Mouse (Mus musculus) intestine, postnatal 0 days (tissue): Measurements from ENCODE around the gene Pmepa1. TPM values are rescaled to one million over a fixed set of nuclear protein-coding genes. Genes with fewer than 3 reads are reported as not detected.
A peak's percentile ranks its signal among the peaks of the same experiment; 100 is the strongest.

Source experiments
- ATAC-seq: fragments of 200-750 bp; cut with Nextera tagmentation; 2 replicates; pipeline ENCODE4 v1.8.0; 2017; ENCODE audit warnings: mild to moderate bottlenecking, moderate TSS enrichment, moderate library complexity
- H3K27ac ChIP-seq: fragments of 300-500 bp; sonication (generic); 2 replicates; pipeline ENCODE4 v1.5.1; 2014; ENCODE audit warnings: mild to moderate bottlenecking, low read depth, low read length, moderate library complexity
- H3K27me3 ChIP-seq: fragments of 300-500 bp; sonication (generic); replicated peaks from 2 replicates; pipeline ENCODE4 v1.6.1; 2014; ENCODE audit warnings: low read length, mixed read lengths; ENCODE audit not compliant: control insufficient read depth, insufficient read depth
- H3K36me3 ChIP-seq: fragments of 300-500 bp; sonication (generic); 2 replicates; pipeline ENCODE4 v1.6.1; 2014; ENCODE audit warnings: mild to moderate bottlenecking, moderate library complexity; ENCODE audit not compliant: control insufficient read depth, insufficient read depth
- H3K4me1 ChIP-seq: fragments of 300-500 bp; sonication (generic); replicated peaks from 2 replicates; pipeline ENCODE4 v1.6.1; 2014; ENCODE audit warnings: antibody characterized with exemption, low read length, mixed read lengths; ENCODE audit not compliant: control insufficient read depth, insufficient read depth
- H3K4me2 ChIP-seq: fragments of 300-500 bp; sonication (generic); replicated peaks from 2 replicates; pipeline ENCODE4 v1.6.1; 2014; ENCODE audit warnings: low read depth, mild to moderate bottlenecking, moderate library complexity
- H3K4me3 ChIP-seq: fragments of 300-500 bp; sonication (generic); 2 replicates; pipeline ENCODE4 v1.5.1; 2014; ENCODE audit warnings: low read depth, low read length
- H3K9ac ChIP-seq: fragments of 300-500 bp; sonication (generic); 2 replicates; pipeline ENCODE4 v1.6.1; 2014; ENCODE audit warnings: mild to moderate bottlenecking, low read depth, low read length
- H3K9me3 ChIP-seq: fragments of 300-500 bp; sonication (generic); 2 replicates; pipeline ENCODE4 v1.6.1; 2016; ENCODE audit warnings: mixed run types; ENCODE audit not compliant: control insufficient read depth
- CTCF ChIP-seq: sonication (generic); IDR thresholded peaks from 2 replicates; pipeline ENCODE4 v1.5.1; 2016; ENCODE audit warnings: low read depth, mild to moderate bottlenecking, control low read depth, antibody characterized with exemption, moderate library complexity
- WGBS: fragments of 180-500 bp; shearing (Covaris S2); extraction: QIAGEN DNeasy Blood & Tissue Kit; methylation state at CpG from one replicate; pipeline ENCODE4 v1.1.7; 2014; 5-methylcytosine and 5-hydroxymethylcytosine counted together
- polyA plus RNA-seq: library from polyadenylated mRNA; unstranded; fragments of >200 nt; fragmentation: Nextera tagmentation; extraction: Ambion mirVana; gene quantifications from 2 replicates; pipeline ENCODE4 v1.2.1, GENCODE M21; 2015

Gene Pmepa1
- polyA plus RNA-seq, 1 experiment from 2014 or later: 5.9 TPM

DNA sequence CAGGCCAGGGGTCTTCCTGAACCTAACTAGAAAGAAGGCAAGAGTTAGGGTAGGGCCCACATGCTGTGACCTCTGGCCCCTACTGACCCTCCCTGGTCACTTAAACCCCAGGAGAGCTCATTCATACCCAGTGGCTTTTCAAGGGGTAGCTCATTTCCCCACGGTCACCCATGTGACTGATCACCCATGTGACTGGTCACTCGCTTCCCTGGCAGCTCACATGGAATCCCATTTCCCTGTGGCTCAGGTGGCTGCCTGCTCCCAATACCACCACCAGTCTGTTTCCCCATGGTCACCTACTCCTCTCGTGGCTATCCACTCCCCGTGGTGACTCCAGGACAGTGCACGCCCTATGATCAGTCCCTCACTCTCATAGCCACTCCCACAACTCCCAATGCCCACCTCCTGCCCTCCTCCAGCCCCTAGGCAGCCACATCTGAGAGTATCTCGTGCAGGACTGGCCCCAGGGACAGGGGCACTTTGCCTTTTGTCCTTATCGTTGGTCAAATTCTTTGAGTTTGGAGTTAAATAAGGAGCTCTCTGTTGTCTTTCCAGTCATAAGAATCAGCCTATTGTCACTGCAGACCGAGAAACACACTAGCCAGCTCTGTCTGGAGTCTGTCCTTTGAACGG lies 17.8 kb downstream of the Pmepa1 start:
- H3K9me3 ChIP-seq: no peaks in the 10 kb centered on the region
- peaks cover 12% of the 10 kb centered on the region for H3K4me1 ChIP-seq
- H3K4me3 ChIP-seq: no peak overlapping the region
- TF ChIP-seq CTCF: no peak
- 36% methylated on average over 9 of the region's 9 CpGs for WGBS
- H3K4me2 ChIP-seq: no peak overlapping the region
- no peaks in the 10 kb centered on the region for H3K36me3 ChIP-seq
- H3K9ac ChIP-seq: no peak overlapping the region
- H3K27ac ChIP-seq: no peak overlapping the region
- ATAC-seq: no peak
- no peaks in the 10 kb centered on the region for H3K27me3 ChIP-seq

DNA sequence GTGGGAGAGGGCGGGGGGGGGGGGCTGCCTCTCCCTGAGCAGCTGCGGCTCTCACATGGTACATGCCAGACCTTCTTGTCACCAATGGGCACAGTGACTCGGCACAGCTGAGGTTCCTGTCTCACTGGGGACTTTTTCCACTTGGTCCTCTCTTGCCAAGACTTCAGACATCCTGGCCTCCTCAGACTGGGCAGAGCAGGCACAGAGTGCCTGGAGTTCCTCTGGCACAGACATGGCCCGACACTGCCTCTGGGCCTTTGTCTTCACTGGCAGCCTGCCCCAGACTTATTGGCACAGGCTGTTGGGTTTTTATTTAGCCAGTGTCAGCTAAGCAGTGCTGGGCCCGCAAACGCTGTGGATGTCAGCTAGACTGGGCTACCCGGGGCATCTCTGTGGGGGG lies 18.7 kb downstream of the Pmepa1 start:
- Histone ChIP-seq H3K9ac (no peak overlapping the region), H3K27me3 (no peaks in the 10 kb centered on the region), H3K36me3 (no peaks in the 10 kb centered on the region), H3K4me1 (peaks cover 14% of the 10 kb centered on the region), H3K9me3 (no peaks in the 10 kb centered on the region), H3K4me3 (no peak overlapping the region), H3K27ac (peak overlapping the region; percentile 11; the same call in 1 of the 2 replicates), H3K4me2 (no peak overlapping the region; the same call in 1 of the 2 replicates)
- no peak for TF ChIP-seq CTCF
- 56% methylated on average over 7 of the region's 7 CpGs for WGBS
- no peak for ATAC-seq

GRCm38 (mm10) chr2:173256552-173256949 lies 19.8 kb downstream of the Pmepa1 start:
- Histone ChIP-seq H3K27ac (no peak overlapping the region), H3K9ac (0 out of 2 replicates have a peak overlapping the region, but pooled peaks have one; percentile 7), H3K36me3 (no peaks in the 10 kb centered on the region), H3K9me3 (no peaks in the 10 kb centered on the region), H3K27me3 (no peaks in the 10 kb centered on the region), H3K4me2 (no peak overlapping the region), H3K4me1 (peaks cover 15% of the 10 kb centered on the region), H3K4me3 (no peak overlapping the region)
- 54% methylated on average over 4 of the region's 4 CpGs for WGBS
- TF ChIP-seq CTCF: no peak
- no peak for ATAC-seq

- WGBS: 23% methylated on average over 7 of the region's 7 CpGs
- Histone ChIP-seq H3K9ac (no peak overlapping the region), H3K36me3 (no peaks in the 10 kb centered on the region), H3K27ac (peak overlapping the region; percentile 41; the same call in 1 of the 2 replicates), H3K27me3 (no peaks in the 10 kb centered on the region), H3K9me3 (no peaks in the 10 kb centered on the region), H3K4me3 (no peak overlapping the region), H3K4me1 (peaks cover 13% of the 10 kb centered on the region), H3K4me2 (0 out of 2 replicates have a peak overlapping the region, but pooled peaks have one; percentile 24)
- no peak for TF ChIP-seq CTCF
- peak; percentile 73 for ATAC-seq
Measured at GRCm38 (mm10) chr2:173255810-173256551, 20.4 kb downstream of the Pmepa1 start.

DNA sequence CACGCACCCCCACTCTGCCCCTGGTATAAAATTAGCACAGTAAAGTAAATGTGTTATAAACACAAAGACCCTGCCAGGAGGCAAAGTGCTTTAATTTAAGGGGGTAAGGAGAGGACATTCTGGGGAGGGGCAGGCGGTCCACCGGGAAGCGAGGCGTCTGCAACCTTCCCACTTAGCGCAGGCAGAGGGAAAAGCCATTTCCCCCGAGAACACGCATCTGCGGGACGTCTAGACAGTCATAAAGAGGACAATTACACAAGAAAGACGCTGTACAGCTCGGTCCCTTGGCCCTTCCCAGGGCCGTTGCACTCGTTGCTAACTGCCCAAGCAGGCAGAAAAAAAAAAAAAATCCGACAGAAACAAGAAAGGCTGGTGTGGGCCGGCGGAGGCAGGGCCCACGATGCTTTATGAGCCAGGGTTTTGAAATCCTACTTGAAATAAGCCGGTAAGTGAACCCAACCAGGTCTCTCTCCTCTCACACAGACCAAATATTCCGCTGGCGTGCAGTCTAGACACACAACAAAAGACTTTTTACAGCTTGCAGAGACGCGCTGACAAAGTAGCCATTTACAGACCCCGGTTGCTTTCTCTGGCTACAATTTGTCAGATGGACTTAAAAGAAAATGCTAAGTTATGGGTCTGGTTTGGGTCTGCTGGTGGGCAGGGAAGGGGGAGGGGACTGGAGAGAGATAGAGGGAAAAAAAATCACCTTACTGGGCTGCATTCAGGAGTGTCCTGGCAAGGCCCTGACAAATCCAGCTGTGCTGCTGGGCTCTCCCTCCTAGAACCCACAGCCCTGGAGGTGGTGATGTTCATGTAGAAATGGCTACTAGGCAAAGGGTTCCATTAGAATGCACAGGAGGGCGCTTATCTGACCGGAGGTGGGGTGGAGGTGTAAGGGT lies 22.3 kb downstream of the Pmepa1 start:
- H3K4me2 ChIP-seq: peak overlapping the region; percentile 35; the same call in 1 of the 2 replicates
- H3K36me3 ChIP-seq: no peaks in the 10 kb centered on the region
- no peak overlapping the region for H3K9ac ChIP-seq
- 24% methylated on average over 26 of the region's 26 CpGs for WGBS
- no peak for ATAC-seq
- H3K4me1 ChIP-seq: peaks cover 21% of the 10 kb centered on the region
- H3K4me3 ChIP-seq: no peak overlapping the region
- no peak for TF ChIP-seq CTCF
- H3K27ac ChIP-seq: 0 out of 2 replicates have a peak overlapping the region, but pooled peaks have one; percentile 8
- no peaks in the 10 kb centered on the region for H3K27me3 ChIP-seq
- no peaks in the 10 kb centered on the region for H3K9me3 ChIP-seq

DNA sequence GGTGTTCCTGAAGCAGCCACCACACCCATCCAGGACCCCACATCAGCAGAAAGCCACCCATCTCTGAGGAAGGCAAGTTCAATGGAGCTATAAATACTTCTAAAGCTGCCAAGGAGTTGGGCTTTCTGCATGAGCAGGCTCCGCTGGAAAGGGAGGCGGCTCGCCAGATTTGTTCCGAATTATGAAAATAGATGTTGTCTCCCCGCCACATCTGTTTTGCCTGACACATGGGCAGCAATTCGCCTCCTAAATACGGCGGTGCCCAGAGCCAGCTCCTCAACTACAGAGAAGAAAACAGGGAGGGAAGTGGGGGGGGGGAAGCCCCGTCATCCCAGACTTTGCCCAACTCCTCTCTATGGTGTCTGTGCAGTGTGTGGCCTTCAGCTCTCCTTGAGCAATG lies 24.7 kb downstream of the Pmepa1 start:
- Histone ChIP-seq H3K27me3 (no peaks in the 10 kb centered on the region), H3K9me3 (no peaks in the 10 kb centered on the region), H3K4me1 (peaks cover 15% of the 10 kb centered on the region), H3K4me2 (no peak overlapping the region), H3K4me3 (no peak overlapping the region), H3K27ac (no peak overlapping the region), H3K36me3 (no peaks in the 10 kb centered on the region), H3K9ac (no peak overlapping the region)
- 58% methylated on average over 9 of the region's 9 CpGs for WGBS
- no peak for TF ChIP-seq CTCF
- ATAC-seq: no peak
